Mouse (Mus musculus) kidney, postnatal 4 days (tissue): ENCODE results near the gene Camkk2.

Experiments
- DNase-seq, 2 experiments: peaks; one replicate each; pipeline ENCODE4 v3.0.0; 2021; ENCODE audit warnings: mixed read lengths in 2 of 2

The Camkk2 gene

GRCm38 (mm10) chr5:122695516-122695915 lies 83.7 kb downstream of the Camkk2 start:
- no peak for DNase-seq

- DNase-seq: peak in 1 of 2 experiments; percentile 46
These were observed 85.6 kb downstream of the Camkk2 start for GRCm38 (mm10) chr5:122693431-122694207.

GRCm38 (mm10) chr5:122690486-122690885 lies 88.7 kb downstream of the Camkk2 start:
- no peak for DNase-seq

GRCm38 (mm10) chr5:122689153-122689552 lies 90.1 kb downstream of the Camkk2 start:
- no peak for DNase-seq

- DNase-seq: no peak
These were observed 91.8 kb downstream of the Camkk2 start for GRCm38 (mm10) chr5:122687391-122687790.

GRCm38 (mm10) chr5:122683926-122684325 lies 95.3 kb downstream of the Camkk2 start:
- DNase-seq: no peak

GRCm38 (mm10) chr5:122681276-122681675 lies 97.9 kb downstream of the Camkk2 start:
- DNase-seq: no peak
